Mouse (Mus musculus) adrenal gland, postnatal 4 days (tissue): ENCODE data around the gene Hmga1b. TPM values are rescaled to one million over a fixed set of nuclear protein-coding genes. Genes with fewer than 3 reads are reported as not detected.
"Not testable (repeated sequence)": the region's sequence is repeated elsewhere in the genome, so short reads cannot be mapped to it uniquely, and the experiment has no call there.

Experiments
- DNase-seq, 2 experiments: peaks; one replicate each; pipeline ENCODE4 v3.0.0; 2021 to 2022; ENCODE audit warnings: low spot score in 2 of 2, mixed read lengths in 2 of 2
- total RNA-seq, 2 experiments: library from RNA; stranded (reverse); gene quantifications; 2 replicates each; pipeline ENCODE4 v1.2.3; 2021

Hmga1b gene
- total RNA-seq, 2 experiments from 2014 or later, result 20.2 to 49.6 TPM

DNA sequence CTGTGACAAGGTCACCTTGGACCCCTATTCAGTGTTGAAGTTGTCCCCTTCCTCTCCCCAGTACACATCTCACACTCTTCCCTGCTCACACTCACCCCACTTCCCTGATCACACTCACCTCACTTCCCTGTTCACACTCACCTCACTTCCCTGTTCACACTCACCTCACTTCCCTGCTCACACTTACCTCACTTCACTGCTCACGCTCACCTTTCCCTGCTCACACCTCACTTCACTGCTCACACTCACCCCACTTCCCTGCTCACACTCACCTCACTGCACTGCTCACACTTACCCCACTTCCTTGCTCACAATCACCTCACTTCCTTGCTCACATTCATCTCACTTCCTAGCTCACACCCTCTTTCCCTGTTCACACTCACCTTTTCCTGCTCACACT, 31.2 kb upstream of the Hmga1b start:
- DNase-seq, result no peak

DNA sequence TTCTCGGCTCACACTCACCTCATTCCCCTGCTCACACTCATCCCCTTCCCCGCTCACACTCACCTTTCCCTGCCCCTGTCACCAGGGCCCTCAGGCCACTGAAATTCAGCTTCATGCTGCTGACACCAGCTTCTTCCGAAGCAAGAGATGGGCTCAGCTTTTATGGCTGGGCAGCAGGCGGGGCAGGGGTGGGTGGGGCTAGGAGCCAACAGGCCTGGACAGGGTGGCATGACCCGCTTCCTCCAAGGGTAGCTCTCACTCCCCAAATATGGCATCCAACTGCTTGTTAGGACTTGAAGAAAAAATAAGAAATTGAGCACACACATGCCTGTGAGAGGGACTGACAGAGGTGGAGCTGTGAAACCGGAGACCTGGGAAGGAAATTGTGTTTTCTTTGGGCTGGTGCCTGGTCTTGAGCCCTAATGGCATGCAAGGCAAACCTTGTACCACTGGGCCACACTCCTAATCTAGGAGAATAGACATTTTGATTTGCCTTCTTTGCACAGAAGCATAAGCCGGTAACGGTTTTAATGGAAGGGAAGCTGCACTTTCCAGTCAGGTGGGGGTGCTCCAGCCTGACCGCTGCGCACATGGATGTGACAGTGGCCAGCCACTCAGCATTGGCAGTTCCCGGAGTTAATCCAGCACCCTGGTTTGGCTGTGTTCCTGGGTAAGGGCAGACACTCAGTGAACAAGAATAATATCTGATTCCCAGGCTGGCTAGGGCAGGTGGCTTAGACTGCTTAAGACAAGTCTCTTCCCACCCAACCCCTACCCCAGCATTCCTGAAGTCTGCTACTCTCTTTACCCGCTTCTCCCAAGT, 30.5 kb upstream of the Hmga1b start, which contains the start of gene Cbr2:
Gene Cbr2 (minus strand): TSS at position 257 of the 823 bp plus-strand sequence.
- no peak for DNase-seq

DNA sequence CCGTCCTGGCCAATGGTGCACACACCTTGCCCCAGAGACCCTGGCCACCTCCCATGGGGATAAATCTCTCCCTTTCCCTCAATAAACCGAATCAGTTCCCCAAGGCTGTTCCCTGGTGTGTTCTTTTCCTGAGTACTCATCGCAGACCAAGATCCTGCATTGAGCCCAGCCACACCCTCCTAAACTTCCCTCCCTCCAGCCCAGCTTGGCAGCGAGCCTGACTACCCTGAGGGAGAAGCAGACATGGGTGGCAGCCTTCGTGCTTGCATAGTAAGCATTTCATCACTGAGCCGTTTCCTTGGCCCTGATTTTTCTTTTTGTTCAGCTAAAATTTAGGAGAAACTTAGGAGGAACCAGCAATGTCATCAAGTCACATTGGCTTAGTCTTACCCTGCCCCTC, 29.1 kb upstream of the Hmga1b start:
- no peak for DNase-seq

DNA sequence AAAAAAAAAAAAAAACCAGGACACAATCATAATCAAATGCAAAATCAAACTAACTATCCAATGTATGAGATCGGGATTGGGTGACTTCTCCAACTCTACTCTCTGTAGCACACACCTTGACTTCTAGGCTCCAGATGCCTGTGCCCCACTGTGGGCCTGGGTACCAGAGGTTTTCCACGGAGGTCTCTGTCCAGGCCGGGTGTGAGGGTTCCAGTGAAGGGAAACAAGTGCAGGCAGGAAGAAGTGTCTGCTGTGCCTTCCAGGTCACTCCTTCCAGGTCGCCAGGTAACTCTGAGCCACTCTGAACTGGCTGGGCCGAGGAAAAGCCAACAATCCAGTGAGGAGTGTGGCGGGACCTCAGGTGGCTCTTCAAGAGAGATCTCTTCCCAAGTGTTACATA, 26.2 kb upstream of the Hmga1b start:
- DNase-seq, result no peak

DNA sequence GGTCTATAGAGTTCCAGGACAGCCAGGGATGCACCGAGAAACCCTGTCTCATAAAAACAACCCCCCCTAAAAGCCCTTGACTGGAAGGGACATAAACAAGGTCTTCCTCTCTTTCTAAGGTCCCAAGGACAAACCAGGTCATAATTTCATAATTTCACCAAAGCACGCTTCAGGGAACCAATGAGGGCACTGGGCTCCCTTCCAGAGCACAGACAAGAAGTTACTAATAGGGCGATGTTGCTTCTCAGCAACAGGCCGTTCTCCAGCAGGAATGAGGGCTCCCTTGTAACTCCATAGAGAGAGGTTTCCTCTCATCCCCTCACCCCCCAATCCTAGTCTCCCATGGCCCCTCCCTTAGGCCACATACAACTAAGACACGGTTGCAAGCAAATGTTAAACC, 21.6 kb upstream of the Hmga1b start:
- DNase-seq, result no peak

DNA sequence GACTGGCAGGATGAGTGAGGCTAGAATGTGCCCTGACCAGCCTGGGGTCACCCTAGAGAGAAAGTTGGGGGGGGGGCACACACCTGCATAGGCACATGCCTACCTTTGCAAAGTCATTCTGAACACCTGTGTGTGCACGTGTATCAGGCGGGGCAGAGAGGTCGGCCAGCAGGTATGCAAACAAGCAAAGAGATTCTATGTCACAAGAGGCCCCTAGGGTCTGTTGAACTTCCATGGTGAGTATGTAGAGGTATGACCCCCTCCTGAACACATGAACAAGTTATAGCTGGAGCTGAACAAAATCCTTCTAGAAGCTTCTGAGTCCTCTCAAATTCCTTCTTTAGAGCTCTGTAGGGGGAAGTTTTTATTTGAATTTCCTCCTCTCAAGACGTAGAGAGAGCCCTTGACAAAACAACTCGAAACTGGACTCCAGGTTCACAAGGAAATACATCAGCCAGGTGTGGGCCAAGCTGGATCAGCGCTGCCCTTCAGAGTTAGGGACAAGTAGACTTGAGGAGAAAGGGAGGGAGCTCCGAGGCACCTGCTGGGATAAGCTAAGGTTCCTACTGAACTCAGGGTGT, 18.4 kb upstream of the Hmga1b start:
- DNase-seq, result no peak

DNA sequence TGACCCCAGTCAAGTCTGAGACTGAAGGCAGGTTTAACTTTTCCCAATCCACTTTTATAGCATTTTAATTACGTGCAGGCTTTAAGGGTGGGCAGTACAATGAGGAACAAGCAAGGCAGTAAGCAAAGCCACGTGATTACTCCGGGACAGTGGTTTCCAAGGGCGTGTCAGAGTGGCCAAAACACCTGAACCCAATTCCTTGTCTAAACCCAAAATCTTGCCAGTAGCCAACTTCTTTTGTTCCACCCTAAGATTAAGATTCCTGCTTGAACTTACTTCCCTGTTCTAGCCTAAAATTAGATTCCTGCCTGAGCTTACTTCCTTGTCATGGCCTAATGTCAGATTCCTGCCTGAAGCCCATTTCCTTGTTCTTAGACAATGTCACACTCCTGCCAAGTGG, 14.6 kb upstream of the Hmga1b start:
- DNase-seq, result no peak

DNA sequence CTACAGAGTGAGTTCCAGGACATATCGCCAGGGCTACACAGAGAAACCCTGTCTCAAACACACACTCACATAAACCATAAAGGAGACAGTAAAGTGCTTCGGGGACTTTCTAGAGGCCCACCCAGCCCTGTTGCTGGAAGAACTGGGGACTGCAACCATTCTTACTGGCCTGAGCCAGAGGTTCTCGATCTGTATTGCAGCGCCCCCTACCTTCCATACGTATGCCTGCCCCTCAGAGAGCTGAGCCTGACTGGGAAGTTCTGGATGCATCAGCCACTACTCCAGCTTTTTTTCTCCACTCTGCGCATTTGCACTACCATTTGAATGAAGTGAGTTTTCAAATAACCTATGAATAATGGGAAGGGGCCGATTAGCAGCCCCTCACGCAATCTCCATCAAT, 13.2 kb upstream of the Hmga1b start:
- DNase-seq, result no peak

DNA sequence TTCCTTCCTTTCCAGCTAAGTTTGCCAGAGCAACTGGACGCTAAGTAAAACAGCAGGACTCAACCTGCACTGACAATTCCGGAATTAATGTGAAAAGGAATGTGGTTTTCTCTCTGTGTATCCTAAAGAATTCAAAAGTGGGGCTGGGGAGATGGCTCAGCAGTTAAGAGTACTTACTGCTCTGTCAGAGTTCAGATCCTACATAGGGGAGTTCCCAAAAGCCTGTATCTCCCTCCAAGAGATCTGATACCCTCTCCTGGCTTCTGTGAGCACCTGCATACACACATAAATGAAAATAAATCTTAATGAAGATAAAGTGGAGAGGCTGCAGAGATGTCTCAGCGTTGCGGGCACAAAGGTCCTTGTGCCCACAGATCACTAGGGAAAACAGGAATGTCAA, 11.0 kb upstream of the Hmga1b start:
- no peak for DNase-seq

DNA sequence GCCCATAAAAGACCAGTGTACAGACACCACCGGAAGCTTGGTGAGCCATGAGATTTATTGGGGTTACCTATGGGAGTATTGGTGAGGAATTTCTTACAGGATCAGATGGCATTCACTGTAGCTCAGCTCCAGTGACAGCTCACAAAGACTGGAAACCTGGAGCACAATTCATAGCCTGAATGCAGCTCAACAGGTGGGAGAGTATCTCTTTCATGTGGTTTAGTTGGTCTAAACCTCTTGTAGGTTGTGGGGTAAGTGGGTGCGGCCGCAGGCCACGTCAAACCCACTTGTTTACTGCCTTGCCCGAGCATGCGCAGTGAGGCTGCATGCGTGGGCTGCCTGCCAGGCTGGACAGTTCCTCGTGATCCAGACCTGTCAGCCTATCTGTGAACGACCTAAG, 2.4 kb upstream of the Hmga1b start:
- no peak for DNase-seq

DNA sequence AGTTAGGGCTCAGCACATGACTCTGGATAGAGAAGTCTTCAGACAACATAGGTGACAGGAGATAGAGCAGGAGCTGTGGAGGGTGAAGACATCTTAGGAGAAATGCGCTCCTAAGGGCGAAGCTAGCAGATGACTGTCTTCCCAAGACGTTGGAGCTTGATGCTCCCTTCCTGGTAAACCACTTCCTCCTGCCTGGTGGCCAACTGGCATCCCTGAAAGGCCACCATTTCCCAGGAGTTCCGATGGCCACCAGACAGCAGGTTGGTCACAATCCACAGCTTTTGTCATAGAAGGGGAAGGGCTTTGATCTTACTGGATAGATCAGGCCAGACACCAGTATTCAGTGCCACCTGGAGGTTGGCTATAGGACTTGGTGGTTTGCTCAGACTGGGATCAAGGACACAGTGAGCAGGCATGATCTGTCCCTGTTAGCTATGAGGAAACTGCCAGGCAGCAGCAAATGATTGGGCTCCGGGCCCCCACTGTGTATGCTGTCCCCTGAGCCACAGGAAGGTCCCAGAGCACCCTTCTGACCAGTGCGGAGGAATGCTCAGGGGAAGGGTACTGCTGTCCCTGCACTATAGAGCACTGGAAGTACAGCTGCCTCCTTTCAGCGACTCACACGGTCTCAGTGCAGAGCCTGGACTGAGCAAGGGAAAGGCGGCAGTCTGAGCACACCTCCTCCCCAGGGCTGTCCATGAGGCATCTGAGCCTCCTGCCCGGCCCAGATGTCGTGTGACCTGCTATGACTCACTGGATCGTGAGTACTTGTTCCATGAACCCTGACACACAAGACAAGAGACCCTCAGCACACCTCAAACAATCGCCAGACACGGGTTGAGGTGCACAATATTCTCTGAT, 553 bp upstream of the Hmga1b start:
- DNase-seq, result no peak

DNA sequence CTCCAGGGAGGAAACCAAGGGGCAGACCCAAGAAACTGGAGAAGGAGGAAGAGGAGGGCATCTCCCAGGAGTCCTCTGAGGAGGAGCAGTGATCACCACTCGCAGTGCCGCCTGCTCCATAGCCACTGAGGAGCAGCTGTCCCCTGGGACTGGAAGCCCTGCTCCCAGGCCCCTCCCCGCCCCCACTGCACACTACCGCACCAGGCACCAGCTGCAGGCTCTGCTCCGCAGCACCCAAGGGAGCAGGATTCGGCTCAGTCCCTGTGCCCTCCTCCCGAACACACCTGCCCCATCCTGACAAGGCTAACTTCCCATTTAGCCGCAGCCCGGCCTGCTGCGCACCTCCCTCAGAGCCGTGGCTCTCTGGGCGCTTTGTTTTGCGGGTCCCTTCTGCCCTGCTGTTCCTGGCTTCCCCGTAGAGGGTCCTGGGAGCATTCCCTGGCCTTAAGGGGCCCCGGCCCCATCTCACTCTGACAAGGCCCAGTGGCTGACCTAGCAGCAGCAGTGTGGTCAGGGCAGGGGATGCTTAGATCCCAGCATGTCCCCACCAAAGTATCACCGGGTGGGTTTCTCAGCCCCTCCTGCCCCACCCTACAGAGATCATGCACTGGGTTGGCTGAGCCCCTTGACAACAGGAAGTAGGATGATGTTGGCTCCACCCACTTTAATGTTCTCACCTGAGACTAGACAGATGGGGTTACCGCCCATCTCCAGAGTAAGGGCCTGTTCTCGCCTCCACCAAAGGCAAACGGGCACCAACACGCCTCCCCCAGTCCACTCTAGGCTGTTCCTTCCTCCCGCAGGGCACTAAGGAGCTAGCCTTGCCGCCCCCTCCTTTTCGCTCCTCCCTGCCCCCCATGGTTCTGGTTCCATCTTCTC, 766 bp downstream of the Hmga1b start:
- DNase-seq, result not testable (repeated sequence)

DNA sequence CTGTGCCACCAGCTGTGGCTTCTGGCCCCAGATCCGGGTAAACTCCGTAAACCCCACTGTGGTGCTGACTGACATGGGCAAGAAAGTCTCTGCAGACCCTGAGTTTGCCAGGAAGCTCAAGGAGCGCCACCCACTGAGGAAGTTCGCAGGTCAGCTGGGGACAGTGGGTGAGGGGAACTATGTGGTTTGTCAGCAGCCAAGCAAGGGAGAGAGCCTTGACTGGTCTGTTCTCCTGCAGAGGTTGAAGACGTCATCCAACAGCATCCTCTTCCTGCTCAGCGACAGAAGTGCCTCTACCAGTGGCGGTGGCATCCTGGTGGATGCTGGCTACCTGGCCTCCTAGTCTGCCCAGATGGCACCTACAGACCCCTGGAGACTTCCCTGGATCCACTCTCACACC, 4.4 kb downstream of the Hmga1b start:
- not testable (repeated sequence) for DNase-seq

DNA sequence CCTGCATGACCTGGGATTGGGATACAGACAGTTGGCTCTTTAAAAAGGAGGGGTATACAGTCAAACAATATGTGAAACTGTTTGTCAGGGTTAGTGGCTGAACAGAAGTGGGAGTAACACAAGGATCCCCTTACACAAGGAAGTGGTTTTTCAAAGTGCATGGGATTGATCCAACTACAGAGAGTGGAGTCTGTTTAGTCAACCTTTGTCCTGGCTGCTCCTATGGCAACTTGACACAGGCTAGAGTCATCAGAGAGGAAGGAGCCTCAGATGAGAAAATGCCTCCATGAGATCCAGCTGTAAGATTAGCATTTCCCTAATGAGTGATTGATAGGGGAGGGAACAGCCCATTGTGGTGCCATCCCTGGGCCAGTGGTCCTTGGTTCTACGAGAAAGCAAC, 5.6 kb downstream of the Hmga1b start:
- DNase-seq, result no peak

DNA sequence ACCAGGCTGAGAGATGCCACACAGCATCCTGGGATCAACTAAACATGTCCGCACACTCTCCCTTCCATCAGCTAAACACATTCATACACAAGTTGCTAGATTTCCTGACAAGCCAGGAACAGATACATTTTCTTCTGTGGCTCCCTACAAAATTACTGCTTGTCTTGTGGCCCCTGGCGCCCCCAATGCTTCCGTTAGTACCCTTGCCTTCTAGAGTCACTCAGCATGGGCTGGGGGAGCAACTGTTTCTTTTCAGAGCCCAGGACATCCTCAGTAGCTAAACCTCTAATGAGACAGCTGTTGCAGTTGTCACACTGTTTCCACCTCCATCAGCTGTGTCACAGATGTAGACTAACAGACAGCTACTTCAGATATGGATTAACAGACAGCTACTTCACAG, 10.2 kb downstream of the Hmga1b start:
- DNase-seq, result no peak

DNA sequence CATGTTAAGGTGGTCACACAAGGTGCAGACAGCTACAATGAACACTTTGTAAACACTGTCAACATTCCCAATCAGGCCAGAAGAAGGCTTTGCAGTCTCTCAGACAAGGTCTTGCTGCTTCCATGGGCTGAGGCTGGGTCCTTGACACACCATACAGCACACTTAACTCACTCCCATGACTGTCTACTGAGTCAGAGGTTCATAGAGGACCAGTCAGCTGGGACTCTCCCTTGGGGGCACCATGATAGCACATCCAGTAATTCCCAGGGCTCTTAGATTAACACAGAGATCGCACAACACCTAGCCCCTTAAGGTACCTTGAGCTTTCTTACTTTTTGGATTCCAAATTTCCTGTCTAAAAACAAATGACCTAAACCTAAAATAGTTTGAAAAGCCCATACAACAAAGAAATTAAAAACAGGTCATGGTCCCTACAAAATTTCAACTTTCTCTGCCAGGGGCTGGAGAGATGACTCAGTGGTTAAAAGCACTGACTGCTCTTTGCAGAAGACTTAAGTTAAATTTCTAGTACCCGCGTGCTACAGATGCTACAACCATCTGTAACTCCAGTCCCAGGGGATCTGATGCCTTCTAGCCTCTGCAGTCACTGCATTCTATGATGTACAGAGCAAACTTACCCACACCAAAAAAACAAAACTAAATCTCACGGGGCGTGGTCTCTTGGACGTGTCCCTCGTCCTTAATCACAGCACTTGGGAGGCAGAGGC, 11.0 kb downstream of the Hmga1b start:
- no peak for DNase-seq

DNA sequence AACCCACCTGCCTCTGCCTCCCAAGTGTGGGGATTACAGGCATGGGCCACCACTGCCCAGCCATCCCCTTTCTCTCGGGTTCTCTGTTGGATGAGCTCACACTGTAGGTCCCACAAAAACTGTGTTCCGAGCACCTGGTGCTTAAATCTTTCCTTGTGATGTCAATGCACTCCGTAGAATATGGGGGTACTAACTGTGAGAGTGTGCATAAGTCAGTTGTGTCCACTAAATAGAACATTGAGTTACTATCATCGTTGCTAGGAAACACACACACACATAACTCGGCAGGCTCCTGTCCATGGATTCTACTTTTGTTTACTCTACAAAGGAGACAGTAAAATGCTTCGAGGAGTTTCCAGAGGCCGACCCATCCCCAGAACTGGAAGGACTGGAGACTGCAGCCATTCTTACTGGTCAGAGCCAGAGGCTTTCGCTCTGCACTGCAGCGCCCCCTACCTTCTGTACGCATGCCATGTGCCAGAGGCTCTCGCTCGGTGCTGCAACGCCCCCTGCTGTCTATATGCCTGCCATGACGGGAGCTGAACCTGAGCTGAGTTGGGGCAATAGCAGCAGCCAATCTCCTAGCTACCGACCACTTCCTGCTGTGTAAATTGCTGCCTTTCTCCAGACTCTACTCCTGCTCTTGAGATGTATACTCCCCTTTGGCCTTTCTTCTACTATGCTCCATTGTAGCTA, 13.3 kb downstream of the Hmga1b start:
- DNase-seq, result peak; percentile 95 to 96

DNA sequence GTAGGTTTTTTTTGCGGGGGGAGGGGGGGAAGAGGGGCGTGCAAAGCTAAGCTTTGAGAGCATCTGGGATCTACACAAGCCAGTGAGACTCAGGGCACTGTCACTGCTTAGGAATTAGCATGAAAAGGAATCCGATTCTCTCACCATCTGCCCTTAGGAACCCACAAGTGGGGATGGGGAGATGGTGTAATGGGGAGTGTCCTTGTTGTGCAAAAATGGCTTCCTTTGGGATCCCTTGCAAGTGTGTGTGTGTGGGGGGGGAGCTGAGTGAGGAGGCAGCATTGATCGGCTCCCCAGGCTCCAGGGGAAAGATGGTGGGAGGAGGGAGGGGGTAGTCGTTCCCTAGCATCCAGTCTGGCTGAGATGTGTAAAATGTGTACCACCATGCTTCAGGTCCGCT, 14.5 kb downstream of the Hmga1b start:
- no peak for DNase-seq

DNA sequence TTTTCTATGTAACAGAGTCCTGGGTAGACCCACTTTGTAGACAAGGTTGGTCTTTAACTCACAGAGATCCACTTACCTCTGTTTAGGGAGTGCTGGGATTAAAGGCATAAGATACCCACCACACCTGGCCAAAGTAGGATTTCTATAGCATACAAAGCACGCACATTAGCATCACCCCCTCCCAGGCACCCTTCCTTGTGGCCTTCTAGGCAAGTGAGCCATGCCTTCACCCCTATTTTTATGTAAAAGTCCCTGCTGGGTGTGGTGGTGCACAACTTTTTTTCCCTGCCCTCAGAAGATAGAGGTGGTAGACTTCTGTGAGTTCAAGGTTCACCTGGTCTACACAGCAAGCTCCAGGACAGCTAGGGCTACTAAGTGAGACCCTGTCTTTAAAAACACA, 17.3 kb downstream of the Hmga1b start:
- DNase-seq, result no peak

DNA sequence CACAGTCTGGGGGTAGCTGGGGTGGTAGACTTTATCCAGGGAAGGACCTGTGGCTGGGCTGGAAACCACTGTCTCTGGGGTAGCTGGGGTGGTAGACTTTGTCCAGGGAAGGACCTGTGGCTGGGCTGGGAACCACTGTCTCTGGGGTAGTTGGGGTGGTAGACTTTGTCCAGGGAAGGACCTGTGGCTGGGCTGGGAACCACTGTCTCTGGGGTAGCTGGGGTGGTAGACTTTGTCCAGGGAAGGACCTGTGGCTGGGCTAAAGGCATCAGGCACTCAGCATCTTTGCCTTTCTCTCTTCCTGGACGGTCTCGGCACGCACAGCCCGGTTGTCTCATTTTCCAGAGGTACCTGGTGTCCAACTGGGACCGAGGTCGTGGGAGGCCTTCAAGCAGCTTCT, 18.8 kb downstream of the Hmga1b start:
- DNase-seq, result not testable (repeated sequence)
